Mouse (Mus musculus) Patski (cell line): ENCODE measurements around the gene Wwox. TPM values are rescaled to one million over a fixed set of nuclear protein-coding genes. Genes with fewer than 3 reads are reported as not detected.

ENCODE experiments used
- ATAC-seq: fragments of 100-300 bp; one replicate; pipeline ENCODE4 v1.8.0; 2021
- CTCF ChIA-PET: fragments of 350-600 bp; sonication (Branson Sonifier 250); formaldehyde crosslinking; loops from one replicate; lab custom pipeline; 2022; ENCODE audit warnings: inconsistent platforms; lab: Charles Lee
- POLR2A ChIA-PET: fragments of 350-600 bp; sonication (Branson Sonifier 250); formaldehyde crosslinking; loops from one replicate; lab custom pipeline; 2022; ENCODE audit warnings: antibody characterized with exemption, inconsistent platforms; lab: Charles Lee
- DNase-seq: peaks from one replicate; pipeline ENCODE4 v3.0.0-alpha.2; 2011; ENCODE audit warnings: low read depth, low spot score
- H3K27me3 ChIP-seq: fragments of 371-371 bp; one replicate; pipeline ENCODE4 v1.5.1; 2021
- CTCF ChIP-seq: fragments of 100-300 bp; IDR thresholded peaks from one replicate; pipeline ENCODE4 v1.5.1; 2021
- in situ Hi-C: fragments of 300-500 bp; cut with MboI; formaldehyde crosslinking; loops from 3 replicates; pipeline ENCODE4 v1.11.1; 2018; ENCODE audit warnings: low pct_unique_long_range_greater_than_20kb, mixed read lengths
- polyA plus RNA-seq: library from polyadenylated mRNA; unstranded; gene quantifications from one replicate; pipeline ENCODE4 v1.2.3, GENCODE M21; 2021

Gene Wwox
- polyA plus RNA-seq, 1 experiment from 2014 or later = 21.9 TPM

- ATAC-seq (no peak), DNase-seq (no peak)
- CTCF ChIA-PET = interaction anchor here (1.5 kb wide), 1 partner anchor 8 kb away, joined by 4 read pairs; no protein-coding TSS in a partner anchor
- in situ Hi-C loops = no loop called here
- no peaks in the 10 kb centered on the region for H3K27me3 ChIP-seq
- no peak for TF ChIP-seq CTCF
- POLR2A ChIA-PET = no interaction called here
Measured at GRCm38 (mm10) chr8:115259806-115260205, 820.4 kb downstream of the Wwox start.

GRCm38 (mm10) chr8:115267196-115267595, 827.7 kb downstream of the Wwox start:
- DNase-seq = no peak

GRCm38 (mm10) chr8:115269601-115270000, 830.1 kb downstream of the Wwox start:
- in situ Hi-C loops = no loop called here
- no peaks in the 10 kb centered on the region for H3K27me3 ChIP-seq
- POLR2A ChIA-PET = interaction anchor here (0.5 kb wide), 1 partner anchor 331 kb away, joined by 3 read pairs; no protein-coding TSS in a partner anchor
- DNase-seq (no peak), ATAC-seq (no peak)
- CTCF ChIA-PET = no interaction called here
- TF ChIP-seq CTCF = no peak

More at GRCm38 (mm10) chr8:115267196-115267595, 827.7 kb downstream of the Wwox start:
- POLR2A ChIA-PET = no interaction called here
- in situ Hi-C loops = no loop called here
- no peak for TF ChIP-seq CTCF
- H3K27me3 ChIP-seq = no peaks in the 10 kb centered on the region
- CTCF ChIA-PET = no interaction called here
- no peak for ATAC-seq

- in situ Hi-C loops = no loop called here
- ChIA-PET POLR2A (no interaction called here), CTCF (no interaction called here)
- ATAC-seq (no peak), DNase-seq (no peak)
- no peak for TF ChIP-seq CTCF
- no peaks in the 10 kb centered on the region for H3K27me3 ChIP-seq
Measured at GRCm38 (mm10) chr8:115273976-115274375, 834.5 kb downstream of the Wwox start.

- no peak for DNase-seq
- peak; percentile 47 for ATAC-seq
- no peaks in the 10 kb centered on the region for H3K27me3 ChIP-seq
- ChIA-PET POLR2A (no interaction called here), CTCF (no interaction called here)
- in situ Hi-C loops = no loop called here
- TF ChIP-seq CTCF = no peak
Measured at GRCm38 (mm10) chr8:115276281-115276680, 836.8 kb downstream of the Wwox start.

GRCm38 (mm10) chr8:115278291-115278690, 838.8 kb downstream of the Wwox start:
- POLR2A ChIA-PET = interaction anchor here (0.5 kb wide), 1 partner anchor 474 kb away, joined by 4 read pairs; no protein-coding TSS in a partner anchor
- in situ Hi-C loops = no loop called here
- no peak for ATAC-seq

GRCm38 (mm10) chr8:115290224-115290623, 850.8 kb downstream of the Wwox start:
- POLR2A ChIA-PET = no interaction called here

More at GRCm38 (mm10) chr8:115278291-115278690, 838.8 kb downstream of the Wwox start:
- no peak for DNase-seq
- TF ChIP-seq CTCF = no peak
- CTCF ChIA-PET = no interaction called here
- no peaks in the 10 kb centered on the region for H3K27me3 ChIP-seq

GRCm38 (mm10) chr8:115296760-115297159, 857.3 kb downstream of the Wwox start:
- in situ Hi-C loops = no loop called here
- no peak for TF ChIP-seq CTCF
- ATAC-seq (no peak), DNase-seq (peak; percentile 22)
- H3K27me3 ChIP-seq = no peaks in the 10 kb centered on the region
- CTCF ChIA-PET = interaction anchor here (0.8 kb wide), 1 partner anchor 853 kb away, joined by 3 read pairs; no protein-coding TSS in a partner anchor
- POLR2A ChIA-PET = no interaction called here

More at GRCm38 (mm10) chr8:115290224-115290623, 850.8 kb downstream of the Wwox start:
- DNase-seq (no peak), ATAC-seq (no peak)
- no peaks in the 10 kb centered on the region for H3K27me3 ChIP-seq
- TF ChIP-seq CTCF = no peak
- in situ Hi-C loops = no loop called here
- CTCF ChIA-PET = interaction anchor here (0.6 kb wide), 1 partner anchor 59 kb away, joined by 3 read pairs; no protein-coding TSS in a partner anchor

- no peaks in the 10 kb centered on the region for H3K27me3 ChIP-seq
- CTCF ChIA-PET = no interaction called here
- no peak for TF ChIP-seq CTCF
- POLR2A ChIA-PET = no interaction called here
- no peak for DNase-seq
- ATAC-seq = no peak
- in situ Hi-C loops = no loop called here
Measured at GRCm38 (mm10) chr8:115302484-115302883, 863.0 kb downstream of the Wwox start.

- no peak for TF ChIP-seq CTCF
- no peaks in the 10 kb centered on the region for H3K27me3 ChIP-seq
- DNase-seq = no peak
- CTCF ChIA-PET = no interaction called here
- no peak for ATAC-seq
- in situ Hi-C loops = no loop called here
- POLR2A ChIA-PET = no interaction called here
Measured at GRCm38 (mm10) chr8:115307412-115307811, 868.0 kb downstream of the Wwox start.

GRCm38 (mm10) chr8:115311003-115311402, 871.5 kb downstream of the Wwox start:
- ChIA-PET CTCF (interaction anchor here (1.7 kb wide), 1 partner anchor 20 kb away, joined by 8 read pairs; no protein-coding TSS in a partner anchor), POLR2A (no interaction called here)
- TF ChIP-seq CTCF = no peak
- no peaks in the 10 kb centered on the region for H3K27me3 ChIP-seq
- no peak for DNase-seq
- ATAC-seq = no peak
- in situ Hi-C loops = no loop called here

GRCm38 (mm10) chr8:115312371-115312770, 872.9 kb downstream of the Wwox start:
- no peak for TF ChIP-seq CTCF
- DNase-seq (no peak), ATAC-seq (no peak)
- ChIA-PET POLR2A (no interaction called here), CTCF (interaction anchor here (1.7 kb wide), 1 partner anchor 19 kb away, joined by 8 read pairs; no protein-coding TSS in a partner anchor)
- no peaks in the 10 kb centered on the region for H3K27me3 ChIP-seq
- in situ Hi-C loops = no loop called here
